Mouse (Mus musculus): Measurements from ENCODE around the gene Lpin1. TPM values are rescaled to one million over a fixed set of nuclear protein-coding genes. Genes with fewer than 3 reads are reported as not detected.
A peak's percentile ranks its signal among the peaks of the same experiment; 100 is the strongest.

Gene Lpin1
- polyA plus RNA-seq, 1 experiment from 2014 or later: 14.3 TPM

GRCm38 (mm10) chr12:16571278-16571677, 39.5 kb downstream of the Lpin1 start:
- peaks cover 10% of the 10 kb centered on the region; the same call in 1 of the 2 replicates for H3K4me1 ChIP-seq (ENCODE audit: insufficient read depth)
- 83% methylated on average over 10 of the region's 10 CpGs for WGBS (ENCODE audit: insufficient replicate concordance)
- no peaks in the 10 kb centered on the region for H3K27me3 ChIP-seq (ENCODE audit: insufficient read depth, low read length)
- TF ChIP-seq CTCF (IDR thresholded peaks at IDR 0.05; ENCODE audit: low read depth): no peak
- TF ChIP-seq EP300 (IDR thresholded peaks at IDR 0.05; ENCODE audit: low read depth): no peak
- H3K4me2 ChIP-seq (ENCODE audit: low read depth, low read length): no peak overlapping the region
- no peaks in the 10 kb centered on the region for H3K9me3 ChIP-seq (ENCODE audit: low read length)
- H3K36me3 ChIP-seq (replicated peaks; ENCODE audit: insufficient read depth, low read length): peaks cover 68% of the 10 kb centered on the region
- H3K4me3 ChIP-seq (ENCODE audit: low read depth, low read length): no peak overlapping the region
- DNase-seq: no peak
- no peak overlapping the region for H3K9ac ChIP-seq (replicated peaks)
- no peak overlapping the region for H3K27ac ChIP-seq (ENCODE audit: low read depth)
- no peak for ATAC-seq

GRCm38 (mm10) chr12:16570371-16571060, 40.2 kb downstream of the Lpin1 start:
- peaks cover 69% of the 10 kb centered on the region for H3K36me3 ChIP-seq (replicated peaks; ENCODE audit: insufficient read depth, low read length)
- no peak for TF ChIP-seq EP300 (IDR thresholded peaks at IDR 0.05; ENCODE audit: low read depth)
- TF ChIP-seq CTCF (IDR thresholded peaks at IDR 0.05; ENCODE audit: low read depth): peak; percentile 55
- ATAC-seq (no peak), DNase-seq (no peak)
- no peak overlapping the region for H3K4me2 ChIP-seq (ENCODE audit: low read depth, low read length)
- H3K4me3 ChIP-seq (ENCODE audit: low read depth, low read length): no peak overlapping the region
- H3K27ac ChIP-seq (ENCODE audit: low read depth): no peak overlapping the region
- no peaks in the 10 kb centered on the region for H3K27me3 ChIP-seq (ENCODE audit: insufficient read depth, low read length)
- 85% methylated on average over 10 of the region's 10 CpGs for WGBS (ENCODE audit: insufficient replicate concordance)
- H3K9ac ChIP-seq (replicated peaks): no peak overlapping the region
- peaks cover 10% of the 10 kb centered on the region; the same call in 1 of the 2 replicates for H3K4me1 ChIP-seq (ENCODE audit: insufficient read depth)
- no peaks in the 10 kb centered on the region for H3K9me3 ChIP-seq (ENCODE audit: low read length)

- no peak for TF ChIP-seq EP300 (IDR thresholded peaks at IDR 0.05; ENCODE audit: low read depth)
- TF ChIP-seq CTCF (IDR thresholded peaks at IDR 0.05; ENCODE audit: low read depth): no peak
- no peaks in the 10 kb centered on the region for H3K27me3 ChIP-seq (ENCODE audit: insufficient read depth, low read length)
- H3K4me1 ChIP-seq (ENCODE audit: insufficient read depth): peaks cover 10% of the 10 kb centered on the region; the same call in 1 of the 2 replicates
- DNase-seq (no peak), ATAC-seq (no peak)
- H3K4me2 ChIP-seq (ENCODE audit: low read depth, low read length): 0 out of 2 replicates have a peak overlapping the region, but pooled peaks have one; percentile 3
- no peak overlapping the region for H3K27ac ChIP-seq (ENCODE audit: low read depth)
- 0 out of 2 replicates have a peak overlapping the region, but pooled peaks have one; percentile 26 for H3K9ac ChIP-seq (replicated peaks)
- H3K9me3 ChIP-seq (ENCODE audit: low read length): no peaks in the 10 kb centered on the region
- peaks cover 73% of the 10 kb centered on the region for H3K36me3 ChIP-seq (replicated peaks; ENCODE audit: insufficient read depth, low read length)
- no peak overlapping the region for H3K4me3 ChIP-seq (ENCODE audit: low read depth, low read length)
- WGBS (ENCODE audit: insufficient replicate concordance): 31% methylated on average over 11 of the region's 11 CpGs
Observed at GRCm38 (mm10) chr12:16568936-16569650, 41.7 kb downstream of the Lpin1 start.

GRCm38 (mm10) chr12:16568496-16568895, 42.3 kb downstream of the Lpin1 start:
- TF ChIP-seq CTCF (IDR thresholded peaks at IDR 0.05; ENCODE audit: low read depth) (peak; percentile 93), EP300 (IDR thresholded peaks at IDR 0.05; ENCODE audit: low read depth) (no peak)
- DNase-seq (peak; percentile 63), ATAC-seq (peak; percentile 30)
- 31% methylated on average over 4 of the region's 4 CpGs for WGBS (ENCODE audit: insufficient replicate concordance)
- Histone ChIP-seq H3K27ac (ENCODE audit: low read depth) (no peak overlapping the region), H3K4me1 (ENCODE audit: insufficient read depth) (peaks cover 10% of the 10 kb centered on the region; the same call in 1 of the 2 replicates), H3K9ac (replicated peaks) (no peak overlapping the region), H3K4me3 (ENCODE audit: low read depth, low read length) (no peak overlapping the region), H3K9me3 (ENCODE audit: low read length) (no peaks in the 10 kb centered on the region), H3K4me2 (ENCODE audit: low read depth, low read length) (no peak overlapping the region), H3K27me3 (ENCODE audit: insufficient read depth, low read length) (no peaks in the 10 kb centered on the region), H3K36me3 (replicated peaks; ENCODE audit: insufficient read depth, low read length) (peaks cover 76% of the 10 kb centered on the region)

- peaks cover 10% of the 10 kb centered on the region; the same call in 1 of the 2 replicates for H3K4me1 ChIP-seq (ENCODE audit: insufficient read depth)
- H3K36me3 ChIP-seq (replicated peaks; ENCODE audit: insufficient read depth, low read length): peaks cover 76% of the 10 kb centered on the region
- DNase-seq (no peak), ATAC-seq (no peak)
- 88% methylated on average over 6 of the region's 6 CpGs for WGBS (ENCODE audit: insufficient replicate concordance)
- H3K9ac ChIP-seq (replicated peaks): no peak overlapping the region
- H3K4me2 ChIP-seq (ENCODE audit: low read depth, low read length): no peak overlapping the region
- no peak overlapping the region for H3K4me3 ChIP-seq (ENCODE audit: low read depth, low read length)
- TF ChIP-seq CTCF (IDR thresholded peaks at IDR 0.05; ENCODE audit: low read depth) (no peak), EP300 (IDR thresholded peaks at IDR 0.05; ENCODE audit: low read depth) (no peak)
- H3K9me3 ChIP-seq (ENCODE audit: low read length): no peaks in the 10 kb centered on the region
- no peak overlapping the region for H3K27ac ChIP-seq (ENCODE audit: low read depth)
- H3K27me3 ChIP-seq (ENCODE audit: insufficient read depth, low read length): no peaks in the 10 kb centered on the region
Observed at GRCm38 (mm10) chr12:16568090-16568489, 42.7 kb downstream of the Lpin1 start.

- no peaks in the 10 kb centered on the region for H3K27me3 ChIP-seq (ENCODE audit: insufficient read depth, low read length)
- no peak overlapping the region for H3K4me2 ChIP-seq (ENCODE audit: low read depth, low read length)
- DNase-seq (peak; percentile 52), ATAC-seq (no peak)
- no peak overlapping the region for H3K9ac ChIP-seq (replicated peaks)
- no peaks in the 10 kb centered on the region for H3K4me1 ChIP-seq (ENCODE audit: insufficient read depth)
- TF ChIP-seq EP300 (IDR thresholded peaks at IDR 0.05; ENCODE audit: low read depth) (no peak), CTCF (IDR thresholded peaks at IDR 0.05; ENCODE audit: low read depth) (peak; percentile 74)
- WGBS (ENCODE audit: insufficient replicate concordance): 66% methylated on average over 9 of the region's 9 CpGs
- H3K27ac ChIP-seq (ENCODE audit: low read depth): no peak overlapping the region
- peaks cover 83% of the 10 kb centered on the region for H3K36me3 ChIP-seq (replicated peaks; ENCODE audit: insufficient read depth, low read length)
- H3K4me3 ChIP-seq (ENCODE audit: low read depth, low read length): no peak overlapping the region
- H3K9me3 ChIP-seq (ENCODE audit: low read length): no peaks in the 10 kb centered on the region
Observed at GRCm38 (mm10) chr12:16563427-16563826, 47.3 kb downstream of the Lpin1 start.

Data from liver, postnatal 0 days (tissue).